Mouse (Mus musculus) E14TG2a.4 (cell line): ENCODE results near the gene Bag2.

Experiments used
- CTCF ChIP-seq: conservative IDR thresholded peaks from 2 replicates; pipeline ENCODE4 v1.5.1; 2014; ENCODE audit warnings: low read length
- NANOG ChIP-seq: IDR thresholded peaks from 2 replicates; pipeline ENCODE4 v1.6.1; 2014; ENCODE audit warnings: borderline replicate concordance, low read length, mixed read lengths
- POU5F1 ChIP-seq: IDR thresholded peaks from 2 replicates; pipeline ENCODE4 v1.6.1; 2014; ENCODE audit warnings: low read length, borderline replicate concordance

- TF ChIP-seq CTCF, result no peak
- TF ChIP-seq POU5F1, result no peak
- TF ChIP-seq NANOG, result no peak
These were observed 1.8 kb downstream of the Bag2 start for GRCm38 (mm10) chr1:33755799-33756198.
